Mouse (Mus musculus): Measurements from ENCODE around the gene Gabrd.

- TF ChIP-seq POLR2A (IDR thresholded peaks at IDR 0.05; ENCODE audit: control insufficient read depth, extremely low read depth, insufficient read depth, low read length, poor library complexity) (no peak), CTCF (IDR thresholded peaks at IDR 0.05; ENCODE audit: borderline replicate concordance, control insufficient read depth, extremely low read depth, insufficient read depth, low read length, poor library complexity) (no peak)
These were observed 31.1 kb downstream of the Gabrd start for GRCm38 (mm10) chr4:155366784-155367183.
